Mouse (Mus musculus): Measurements from ENCODE around the gene Pde3b.
"Not testable (repeated sequence)": the region's sequence is repeated elsewhere in the genome, so short reads cannot be mapped to it uniquely, and the experiment has no call there.

Gene Pde3b

DNA sequence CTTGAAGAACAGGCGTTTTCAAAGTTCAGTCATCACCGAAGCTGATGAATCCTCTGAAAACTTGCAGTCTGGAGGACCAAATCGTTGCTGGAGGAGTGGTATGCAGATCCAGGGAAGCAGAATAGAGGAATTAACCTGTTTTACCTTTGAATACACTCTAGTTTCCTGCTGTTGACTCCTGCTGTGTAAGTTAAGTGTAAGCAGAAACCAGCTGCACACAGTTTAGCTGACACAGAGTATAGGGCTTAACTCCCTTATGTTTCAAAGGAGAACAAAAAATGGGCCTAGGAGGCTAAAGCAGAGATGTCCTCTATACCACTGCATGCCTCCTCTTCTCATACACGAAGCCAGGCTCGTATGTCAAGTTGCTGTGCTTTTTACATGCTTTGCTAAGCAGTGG, 63.8 kb downstream of the Pde3b start:
- CTCF ChIA-PET: no interaction called here

DNA sequence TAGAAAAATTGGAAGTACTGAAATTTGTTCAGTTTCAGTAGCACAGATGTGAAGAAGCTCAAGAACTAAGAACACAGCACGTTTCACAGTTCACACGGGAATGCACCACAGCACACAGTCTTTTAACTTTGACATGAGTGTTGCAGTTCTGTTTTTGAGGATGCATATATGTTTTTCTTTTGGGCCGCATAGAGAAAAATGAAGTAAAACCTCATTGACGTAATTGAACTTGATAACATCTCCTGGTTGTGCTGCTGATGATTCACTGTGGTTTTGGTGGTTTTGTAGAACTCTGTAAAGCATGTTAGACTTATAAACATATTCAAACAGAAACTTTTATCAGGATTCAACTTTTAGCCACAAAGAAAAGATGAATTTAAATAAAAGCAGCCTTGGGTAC, 64.7 kb downstream of the Pde3b start:
- CTCF ChIA-PET: no interaction called here

DNA sequence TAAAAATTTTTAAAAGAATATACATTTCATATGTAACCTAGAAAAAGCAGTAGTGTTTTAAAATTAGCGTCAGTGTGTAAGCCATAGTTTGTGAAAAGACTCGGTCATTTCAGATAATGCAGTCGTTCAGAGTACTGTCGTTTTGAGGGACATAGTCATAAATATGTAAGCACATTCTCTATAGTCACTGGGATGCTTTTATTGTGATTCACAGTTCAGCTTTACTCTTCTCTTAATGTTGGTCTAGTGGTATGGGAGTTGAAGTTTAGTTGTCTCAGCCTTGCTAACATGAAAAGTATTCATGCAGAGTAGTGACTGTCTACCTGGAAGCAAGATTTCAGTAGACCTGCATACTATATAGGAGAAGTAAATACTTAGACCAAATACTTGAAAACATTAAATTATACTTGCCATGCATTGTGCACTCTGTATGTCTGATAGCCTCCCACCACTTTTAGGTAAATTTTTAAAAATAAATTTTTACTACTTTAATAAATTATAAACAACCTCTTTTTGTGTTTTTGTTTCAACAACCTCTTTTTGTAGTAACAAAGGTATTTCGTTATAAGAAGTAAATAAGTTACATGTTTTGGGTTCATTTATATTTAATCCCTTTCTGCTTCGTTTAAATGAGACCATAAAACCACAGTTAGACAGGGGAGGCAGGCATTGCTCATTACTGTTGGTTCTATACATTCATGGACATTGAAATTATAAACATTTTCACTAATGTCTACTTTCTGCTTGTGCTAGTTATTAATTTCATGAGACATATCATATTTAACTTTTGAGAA, 65.3 kb downstream of the Pde3b start:
- CTCF ChIA-PET: no interaction called here

DNA sequence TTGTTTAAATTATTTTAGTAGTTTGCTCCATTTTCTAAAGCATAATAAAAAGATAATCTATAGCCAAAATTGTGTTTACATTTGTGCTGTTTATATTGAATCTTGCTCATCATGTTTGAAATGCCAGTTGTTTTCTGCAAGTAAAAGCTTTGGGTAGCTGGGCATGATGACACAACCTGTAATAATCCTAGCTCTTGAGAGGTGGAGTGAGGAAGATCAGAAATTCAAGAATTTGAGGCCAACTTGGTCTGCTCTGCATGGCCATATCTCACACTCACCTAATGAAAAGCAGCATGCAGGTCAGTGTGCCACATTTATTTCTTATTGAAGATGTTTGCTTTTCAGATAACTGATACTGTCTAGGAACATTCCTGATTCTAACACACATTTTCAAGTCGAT, 65.9 kb downstream of the Pde3b start:
- CTCF ChIA-PET: interaction anchor here (0.7 to 0.9 kb wide), 2 partner anchors 50 to 188 kb away, joined by 4 to 5 read pairs; no protein-coding TSS in a partner anchor

DNA sequence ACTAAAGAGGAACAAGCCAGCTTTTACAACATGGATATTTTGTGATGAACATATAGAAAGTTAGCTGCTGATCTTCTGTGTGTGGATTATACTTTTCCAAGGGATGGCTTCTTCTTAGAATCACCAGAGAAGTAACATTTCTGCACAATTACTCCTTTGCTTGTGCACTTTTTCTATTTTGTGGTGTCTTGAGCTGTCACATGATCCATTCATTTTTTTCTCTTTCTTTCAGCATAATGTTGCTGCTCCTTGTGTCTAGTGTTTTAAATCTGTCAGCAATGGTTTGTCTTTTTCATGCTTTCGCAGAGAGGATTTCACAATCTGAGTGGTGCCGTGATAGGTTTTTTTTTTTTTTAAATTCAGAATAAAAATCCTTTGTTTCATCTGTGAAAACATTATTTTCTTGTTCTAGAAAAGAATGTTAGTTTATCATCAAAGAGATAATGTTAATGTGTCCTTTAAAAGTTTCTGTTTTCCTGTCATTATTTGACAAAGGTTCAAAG, 66.4 kb downstream of the Pde3b start:
- CTCF ChIA-PET: interaction anchor here (0.7 to 0.9 kb wide), 2 partner anchors 51 to 189 kb away, joined by 4 to 5 read pairs; no protein-coding TSS in a partner anchor

DNA sequence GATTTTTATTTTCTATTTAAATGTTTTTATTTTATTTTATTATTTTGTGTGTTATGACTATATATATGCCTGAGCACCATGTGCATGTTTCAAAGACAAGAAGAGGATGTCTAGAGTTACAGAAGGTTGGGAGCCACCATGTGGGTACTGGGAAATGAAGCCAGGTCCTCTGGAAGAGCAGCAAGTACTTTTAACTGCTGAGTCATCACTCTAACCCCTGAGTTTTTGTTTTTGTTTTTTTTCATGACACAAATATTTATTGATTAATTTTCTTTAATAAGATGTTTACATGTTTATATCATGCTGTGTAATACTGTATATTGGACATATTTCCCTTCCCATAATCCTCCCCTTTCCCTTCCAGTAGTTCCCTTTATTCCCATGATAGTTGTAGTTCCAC, 77.5 kb downstream of the Pde3b start:
- CTCF ChIA-PET: interaction anchor here (0.6 kb wide), 1 partner anchor 940 kb away, joined by 5 read pairs; no protein-coding TSS in a partner anchor

DNA sequence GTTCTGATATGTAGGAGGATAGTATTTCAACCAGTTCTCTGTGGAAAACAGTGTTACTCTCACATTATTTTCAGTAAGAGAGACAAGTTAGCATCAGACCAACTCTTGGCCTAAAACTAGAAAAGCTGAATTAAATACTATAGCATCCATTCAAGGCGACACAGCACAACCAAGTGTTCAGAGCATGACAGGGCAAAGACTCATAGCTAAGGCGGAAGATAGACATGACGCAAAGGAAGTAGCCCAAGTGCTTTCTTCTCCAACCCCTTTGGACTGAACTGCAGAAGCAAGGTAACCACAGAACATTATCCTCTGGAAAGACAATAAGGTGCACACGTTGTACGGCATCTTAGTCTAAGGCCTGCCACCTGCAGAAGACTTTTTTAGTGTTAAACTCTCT, 79.0 kb downstream of the Pde3b start:
- CTCF ChIA-PET: no interaction called here

DNA sequence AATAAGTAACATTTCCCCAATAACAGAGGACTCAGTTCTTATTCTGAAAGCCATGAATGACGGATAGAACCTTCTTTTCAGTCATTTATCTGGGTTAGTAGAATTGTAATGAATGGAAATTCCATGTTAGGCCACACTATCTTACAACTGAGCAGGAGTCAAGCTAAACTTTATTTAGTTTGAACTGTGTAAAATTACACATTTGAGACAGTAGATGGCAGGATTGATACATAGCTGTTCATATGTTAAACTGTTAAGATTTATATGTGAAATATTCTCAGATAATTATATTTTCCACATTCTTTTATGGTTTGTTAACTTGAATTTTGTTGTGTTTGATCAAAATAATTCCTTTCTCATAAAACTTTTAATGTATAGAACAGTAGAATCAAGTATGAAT, 84.2 kb downstream of the Pde3b start:
- CTCF ChIA-PET: interaction anchor here (0.6 to 0.7 kb wide), 3 partner anchors 17 to 120 kb away, joined by 4 to 7 read pairs (median 5); no protein-coding TSS in a partner anchor

DNA sequence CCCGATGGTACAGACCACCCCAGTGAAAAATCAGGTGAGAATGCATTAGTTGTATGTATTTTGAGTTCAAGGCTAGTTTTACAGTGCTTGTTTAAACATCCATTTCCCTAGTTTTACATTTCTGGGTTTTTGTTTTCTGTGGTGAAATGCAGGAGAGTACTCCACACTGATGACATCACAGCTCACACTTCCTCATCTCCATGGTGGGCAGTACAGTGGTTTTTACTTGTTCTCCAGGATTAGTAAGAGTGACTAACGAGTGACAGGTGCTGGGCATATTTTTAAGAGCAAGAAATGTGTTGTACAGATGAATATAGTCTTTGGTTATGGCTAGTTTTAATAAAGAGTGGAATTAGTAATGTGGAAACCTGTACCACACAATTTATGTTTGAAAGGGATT, 93.8 kb downstream of the Pde3b start:
- CTCF ChIA-PET: no interaction called here

DNA sequence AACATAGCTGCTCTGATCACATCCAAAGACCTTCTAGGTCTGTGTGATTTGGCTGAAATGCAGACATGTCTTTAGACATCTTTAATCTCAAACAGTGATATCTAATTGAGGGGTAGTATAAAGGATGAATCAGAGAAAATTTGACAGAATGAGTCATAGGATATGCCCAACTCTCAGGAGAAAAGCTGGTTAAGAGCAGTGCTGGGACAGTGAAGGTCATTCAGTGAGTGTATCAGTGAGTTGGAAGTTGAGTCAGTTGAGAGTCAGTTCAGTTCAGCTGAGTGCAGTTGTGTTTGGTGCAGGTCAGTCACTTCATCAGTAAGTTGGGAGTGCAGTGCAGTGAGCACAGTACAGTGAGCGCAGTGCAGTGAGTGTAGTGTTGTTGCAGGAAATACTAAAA, 105.0 kb downstream of the Pde3b start:
- CTCF ChIA-PET: no interaction called here

DNA sequence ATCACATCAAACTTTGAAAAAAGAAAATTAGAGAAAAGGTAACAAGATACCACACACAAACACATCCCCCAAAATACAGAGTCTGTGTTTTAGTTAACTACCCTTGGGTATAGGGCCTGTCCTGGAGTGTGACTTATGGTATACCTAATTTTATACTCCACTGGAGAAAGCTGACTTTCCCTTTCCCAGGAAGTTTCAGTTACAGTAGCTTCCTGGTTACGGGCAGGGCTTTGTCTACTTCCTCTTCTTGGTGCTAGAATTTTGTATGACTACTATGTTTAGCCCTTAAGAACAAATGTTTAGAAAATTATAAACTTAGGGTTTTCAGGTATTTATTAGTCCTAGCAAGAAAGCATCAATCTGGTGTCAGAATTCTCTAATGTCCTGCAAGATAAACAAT, 111.2 kb downstream of the Pde3b start:
- CTCF ChIA-PET: no interaction called here

DNA sequence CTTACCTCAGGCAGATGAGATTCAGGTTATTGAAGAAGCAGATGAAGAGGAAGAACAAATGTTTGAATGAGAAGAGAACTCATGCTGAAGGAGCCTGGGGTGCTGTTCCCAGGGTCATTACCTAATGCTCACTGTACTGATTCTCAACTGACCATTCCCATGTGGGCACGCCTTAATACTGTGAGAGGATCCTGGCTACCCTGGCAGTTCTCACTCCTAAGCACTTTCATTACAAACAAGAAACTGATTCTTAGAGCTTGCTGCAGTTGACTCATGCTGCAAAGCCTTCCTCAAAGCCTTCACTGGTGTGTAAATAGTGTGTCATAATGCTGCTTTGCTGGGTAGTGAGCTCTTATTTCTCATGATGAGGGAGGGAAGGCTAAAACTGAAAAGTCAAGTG, 121.1 kb downstream of the Pde3b start:
- CTCF ChIA-PET: no interaction called here

DNA sequence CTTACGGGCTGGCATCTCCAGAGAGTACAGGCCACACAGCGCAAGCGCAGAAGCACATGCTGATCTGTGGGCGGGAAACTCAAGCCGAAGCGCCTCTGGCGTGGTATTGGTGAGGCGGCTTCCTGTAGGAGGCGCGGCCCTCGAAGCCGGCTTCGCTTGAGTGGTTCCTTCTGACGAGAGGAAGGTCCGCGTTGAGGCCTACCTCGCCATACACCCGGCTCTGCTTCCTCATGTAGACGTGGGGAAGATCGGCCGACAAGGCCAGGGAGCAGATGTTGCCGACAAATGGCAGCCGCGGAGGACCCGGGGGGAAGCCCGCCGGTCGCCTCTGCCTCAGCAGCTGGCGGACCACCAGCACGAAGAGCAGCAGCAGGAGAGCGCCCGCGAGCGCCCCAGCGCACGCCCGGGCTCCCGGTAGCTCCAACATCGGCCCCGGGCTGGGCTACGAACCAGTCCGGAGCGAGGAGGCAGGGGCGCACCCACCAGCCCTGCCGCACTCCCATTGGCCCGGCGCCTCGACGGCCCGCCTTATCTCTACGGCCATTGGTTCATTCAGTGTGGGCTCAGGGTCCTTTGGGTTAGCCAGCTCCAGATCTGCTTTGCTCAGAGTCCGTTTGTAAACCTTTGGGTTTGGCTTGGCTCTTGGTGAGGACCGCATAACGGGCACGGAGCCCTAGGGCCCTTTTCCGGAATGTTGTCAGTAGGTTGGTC, 147.6 kb downstream of the Pde3b start, which contains the start of gene Cyp2r1:
Cyp2r1 (minus strand) TSS at position 442 of the 711 bp plus-strand sequence.
- CTCF ChIA-PET: no interaction called here

DNA sequence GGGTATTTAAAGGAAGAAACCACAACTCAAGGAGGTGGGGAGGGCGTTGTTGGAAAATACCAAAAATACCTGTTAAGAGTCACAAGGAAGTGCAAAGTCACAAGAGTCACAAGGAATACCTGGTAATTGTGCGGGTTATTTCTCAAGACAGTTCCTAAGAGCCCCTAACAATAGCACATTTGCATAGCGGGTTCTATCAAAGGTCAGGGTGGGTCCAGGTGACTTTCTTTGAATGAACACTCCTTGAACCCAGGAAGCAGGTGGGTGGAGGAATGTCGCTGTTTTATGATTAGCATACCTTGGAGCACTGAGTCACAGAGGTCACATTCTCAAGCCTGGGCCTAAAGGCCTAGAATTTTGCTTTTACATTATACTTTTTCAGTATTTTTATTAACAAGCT, 158.8 kb downstream of the Pde3b start:
- CTCF ChIA-PET: not testable (repeated sequence)

DNA sequence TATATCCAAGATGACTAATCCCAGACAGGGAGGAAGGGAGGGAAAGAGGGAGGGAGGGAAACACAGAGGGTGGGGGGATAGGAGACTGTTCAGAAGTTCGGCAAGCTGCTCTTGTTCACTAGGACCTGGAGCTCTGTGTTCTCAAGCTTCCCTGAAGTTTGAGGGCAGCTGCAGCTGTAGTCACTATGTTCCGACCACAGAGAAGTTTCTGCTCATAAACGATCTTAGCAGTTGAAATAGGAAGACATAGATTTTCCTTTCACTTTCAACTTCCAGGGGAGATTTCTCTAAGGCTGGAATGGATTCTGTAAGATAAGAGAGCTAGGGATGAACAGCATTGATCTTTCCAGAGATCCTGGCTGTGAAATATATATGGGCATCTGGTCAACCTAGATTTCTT, 161.8 kb downstream of the Pde3b start:
- CTCF ChIA-PET: no interaction called here

DNA sequence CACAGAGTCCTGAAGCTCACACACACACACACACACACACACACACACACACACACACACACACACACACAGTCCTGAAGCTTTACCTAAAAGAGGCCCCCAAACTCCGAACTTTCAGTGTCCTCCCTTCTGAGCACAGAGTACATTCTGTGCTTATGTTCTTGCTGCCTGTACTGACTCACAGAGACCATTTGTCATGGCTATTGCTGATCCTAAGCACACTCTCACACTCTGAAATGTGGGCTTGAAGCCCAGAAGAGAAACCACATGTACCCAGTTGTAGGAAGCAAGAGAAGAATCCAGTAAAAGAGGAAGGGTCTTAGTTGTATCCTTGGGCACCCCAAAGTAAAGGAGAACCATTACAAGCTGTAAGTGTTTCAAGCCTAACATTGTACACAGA, 162.6 kb downstream of the Pde3b start:
- CTCF ChIA-PET: interaction anchor here (0.5 kb wide), 1 partner anchor 274 kb away, joined by 4 read pairs; no protein-coding TSS in a partner anchor

DNA sequence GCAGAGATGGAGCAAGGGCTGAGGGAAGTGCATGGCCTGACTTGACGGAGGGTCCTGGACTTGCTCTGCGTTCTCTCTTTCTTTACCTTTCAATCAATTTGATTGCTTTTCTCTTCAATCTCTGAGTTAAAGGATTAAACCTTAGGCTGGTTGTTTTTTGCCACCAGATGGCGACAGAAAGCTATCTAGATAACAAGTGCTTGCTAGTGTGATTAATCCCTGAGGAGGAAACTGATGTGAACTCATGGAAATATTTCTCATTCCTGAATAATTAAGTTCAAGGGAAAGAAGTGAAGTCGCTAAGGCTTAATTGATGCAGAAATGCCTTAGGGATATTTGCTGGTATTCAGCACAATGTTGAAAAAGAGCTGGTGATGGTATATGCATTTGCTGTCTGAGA, 165.3 kb downstream of the Pde3b start:
- CTCF ChIA-PET: interaction anchor here (0.6 kb wide), 1 partner anchor 154 kb away, joined by 3 read pairs; no protein-coding TSS in a partner anchor

DNA sequence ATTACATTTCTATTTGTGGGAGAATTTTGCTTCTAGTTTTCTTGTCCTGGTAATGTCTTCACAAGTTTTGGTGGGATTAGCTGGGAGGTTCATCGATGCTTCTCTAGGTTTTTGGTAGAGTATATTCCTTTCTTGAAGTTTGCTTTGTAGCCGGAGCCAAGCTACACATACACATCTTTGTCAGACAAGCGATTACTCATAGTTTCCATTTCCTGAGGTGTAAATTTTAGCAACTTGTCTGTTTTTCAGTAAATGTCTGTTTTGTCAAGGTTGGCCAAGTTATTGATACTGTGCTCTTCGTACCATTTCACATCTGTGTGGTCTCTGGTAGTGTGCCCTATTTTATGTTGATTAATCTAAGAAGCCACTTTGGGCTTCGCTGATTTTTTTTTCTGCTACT, 166.1 kb downstream of the Pde3b start:
- CTCF ChIA-PET: no interaction called here

DNA sequence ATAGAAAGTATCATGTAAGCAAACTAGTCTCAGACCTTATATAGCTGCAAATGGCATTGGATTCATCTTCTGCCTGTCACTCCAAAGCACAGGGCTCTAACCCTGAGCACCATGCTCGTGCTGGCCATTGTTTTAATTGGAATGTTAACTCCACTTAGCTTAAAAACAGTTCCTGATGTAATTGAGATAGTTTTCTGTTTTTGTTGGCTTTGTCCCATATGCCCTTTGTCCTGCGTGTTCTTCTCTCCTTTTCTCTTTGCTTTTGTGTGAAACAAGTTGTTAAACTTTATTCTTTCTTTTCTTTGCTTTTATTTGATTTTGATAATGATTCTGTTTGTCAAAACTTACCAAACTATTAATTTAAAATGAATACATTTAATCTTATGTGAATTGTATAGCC, 167.4 kb downstream of the Pde3b start:
- CTCF ChIA-PET: no interaction called here
